Mouse (Mus musculus) liver, adult 2 months (tissue): ENCODE measurements around the gene Asah2.

Experiments used
- CTCF ChIP-seq: fragments of 200-500 bp; IDR thresholded peaks from 2 replicates; pipeline ENCODE4 v1.5.1; 2011; ENCODE audit warnings: low read depth, low read length, control low read depth
- POLR2A ChIP-seq: fragments of 200-500 bp; IDR thresholded peaks from 2 replicates; pipeline ENCODE4 v1.6.1; 2011; ENCODE audit warnings: low read length, control low read depth; ENCODE audit not compliant: insufficient read depth; ENCODE audit errors: extremely low read depth

- TF ChIP-seq POLR2A (no peak), CTCF (no peak)
These were observed 20.1 kb downstream of the Asah2 start for GRCm38 (mm10) chr19:32087736-32088470.
